Mouse (Mus musculus) heart, adult 2 months (tissue): ENCODE measurements around the gene 3110082J24Rik.

ENCODE experiments used
- CTCF ChIP-seq: fragments of 200-600 bp; IDR thresholded peaks from 2 replicates; pipeline ENCODE4 v1.8.1; 2022; ENCODE audit warnings: antibody characterized with exemption, mild to moderate bottlenecking, moderate library complexity
- EP300 ChIP-seq: fragments of 200-500 bp; IDR thresholded peaks from 2 replicates; pipeline ENCODE4 v1.6.1; 2011; ENCODE audit warnings: low read depth, low read length, control low read depth; ENCODE audit not compliant: insufficient read depth
- POLR2A ChIP-seq: fragments of 200-500 bp; IDR thresholded peaks from 2 replicates; pipeline ENCODE4 v1.6.1; 2011; ENCODE audit warnings: mild to moderate bottlenecking, low read depth, low read length, control low read depth; ENCODE audit not compliant: insufficient read depth

GRCm38 (mm10) chr5:30110371-30111060, 4.6 kb upstream of the 3110082J24Rik start:
- no peak for TF ChIP-seq CTCF
- TF ChIP-seq POLR2A: no peak
- no peak for TF ChIP-seq EP300
